Mouse (Mus musculus): ENCODE measurements around the gene Dennd1b.

DNA sequence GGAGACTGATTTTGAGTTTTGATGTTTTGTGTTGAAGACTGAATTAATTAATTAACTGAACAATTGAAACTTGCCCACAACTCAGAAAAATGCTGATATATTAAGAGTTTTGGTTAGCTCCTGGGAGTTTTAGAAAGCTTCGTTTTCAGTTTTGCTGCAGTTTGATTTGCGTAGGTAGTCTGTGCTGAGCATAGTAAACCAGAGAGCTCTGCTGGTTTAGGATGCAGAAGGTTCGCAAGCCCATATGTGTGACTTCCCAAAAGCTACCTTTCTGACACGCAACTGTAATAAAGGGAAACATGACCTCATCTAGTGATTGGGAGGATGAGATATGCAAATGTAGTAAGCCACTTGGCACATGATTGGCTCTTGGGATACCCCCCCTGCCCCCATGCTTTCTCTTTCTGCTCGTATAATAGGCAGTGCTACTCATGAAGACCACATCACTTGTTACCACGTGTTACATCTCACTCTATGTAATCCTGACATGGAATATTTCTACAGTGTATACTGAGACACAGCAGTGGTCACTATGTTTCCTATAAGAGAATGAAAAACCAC is 23.6 kb upstream of the Dennd1b start:
- no peak for TF ChIP-seq POLR2A (IDR thresholded peaks at IDR 0.05; ENCODE audit: low read depth, low read length)
- no peak for TF ChIP-seq CTCF (conservative IDR thresholded peaks at IDR 0.05; ENCODE audit: insufficient read depth, insufficient read length, low read depth, low read length)
